Mouse (Mus musculus) testis, postnatal 14 days (tissue): ENCODE results near the gene Hdac11.

ENCODE experiments used
- DNase-seq: peaks from one replicate; pipeline ENCODE4 v3.0.0; 2021; ENCODE audit warnings: low spot score

The Hdac11 gene

GRCm38 (mm10) chr6:91171396-91171895, 15.0 kb downstream of the Hdac11 start:
- DNase-seq, result no peak

DNA sequence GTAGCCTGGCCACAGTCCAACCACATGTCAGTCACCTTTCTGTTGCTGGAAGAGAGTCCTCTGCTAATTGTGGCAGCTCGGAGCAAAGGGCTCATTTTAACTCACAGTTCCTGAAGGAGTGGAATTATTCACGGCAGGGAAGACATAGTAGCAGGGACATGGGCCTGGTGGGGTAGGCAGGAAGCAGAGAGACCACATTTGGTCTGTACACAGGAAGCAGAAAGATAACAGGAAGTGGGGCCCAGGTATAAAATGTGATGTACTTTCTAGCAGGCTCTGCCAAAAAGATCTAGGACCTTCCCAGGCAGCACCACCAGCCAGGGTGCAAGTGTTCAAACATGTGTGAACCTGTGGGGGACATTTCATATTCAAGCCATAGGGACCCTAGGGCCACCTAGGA, 15.9 kb downstream of the Hdac11 start:
- DNase-seq, result no peak

GRCm38 (mm10) chr6:91173221-91173880, 16.9 kb downstream of the Hdac11 start:
- DNase-seq, result no peak

GRCm38 (mm10) chr6:91174211-91174610, 17.7 kb downstream of the Hdac11 start:
- DNase-seq, result no peak

- no peak for DNase-seq
Measured at GRCm38 (mm10) chr6:91180767-91181171, 24.3 kb downstream of the Hdac11 start.

GRCm38 (mm10) chr6:91181320-91181719, 24.9 kb downstream of the Hdac11 start:
- peak; percentile 31 for DNase-seq

- DNase-seq, result no peak
Measured at GRCm38 (mm10) chr6:91182075-91182490, 25.6 kb downstream of the Hdac11 start.

GRCm38 (mm10) chr6:91183041-91183440, 26.6 kb downstream of the Hdac11 start:
- no peak for DNase-seq

DNA sequence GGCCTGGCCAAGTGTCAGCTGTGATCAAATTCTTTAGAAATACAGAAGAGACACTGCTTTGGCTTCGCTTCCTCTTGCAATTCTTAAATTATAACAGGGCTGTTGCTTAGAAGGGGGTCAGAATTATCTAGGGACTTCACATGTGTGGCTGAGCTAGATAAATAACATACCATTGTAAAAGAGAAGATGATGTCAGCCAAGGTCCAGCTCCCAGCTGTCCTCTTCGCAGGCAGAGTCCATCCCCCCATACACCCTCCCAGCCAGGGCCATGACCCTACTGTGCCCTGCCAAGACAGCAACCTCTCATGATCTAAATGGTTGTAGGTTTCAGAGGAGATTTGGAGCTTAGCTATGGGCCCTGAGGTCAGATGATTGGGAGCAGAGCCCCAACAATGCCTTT, 27.5 kb downstream of the Hdac11 start:
- no peak for DNase-seq

DNA sequence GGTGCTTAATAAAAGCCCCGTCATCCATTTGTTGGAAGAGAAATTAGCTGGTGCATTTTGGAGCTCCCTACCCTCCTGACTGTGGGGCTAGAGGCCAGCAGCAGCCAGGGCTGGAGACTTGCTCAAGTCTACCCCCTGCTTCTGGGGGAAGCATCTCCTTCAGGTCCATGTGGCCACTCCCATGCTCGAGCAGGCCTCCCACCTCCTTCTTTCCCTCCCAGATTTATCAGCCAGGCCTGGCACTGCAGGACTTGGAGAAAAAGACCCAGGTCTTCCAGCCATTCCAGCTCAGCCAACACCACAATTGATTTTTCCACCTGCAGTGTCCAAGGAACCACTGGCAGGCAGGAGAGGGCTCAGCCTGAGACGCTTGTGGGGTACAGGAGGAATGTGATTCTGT, 28.3 kb downstream of the Hdac11 start:
- no peak for DNase-seq

DNA sequence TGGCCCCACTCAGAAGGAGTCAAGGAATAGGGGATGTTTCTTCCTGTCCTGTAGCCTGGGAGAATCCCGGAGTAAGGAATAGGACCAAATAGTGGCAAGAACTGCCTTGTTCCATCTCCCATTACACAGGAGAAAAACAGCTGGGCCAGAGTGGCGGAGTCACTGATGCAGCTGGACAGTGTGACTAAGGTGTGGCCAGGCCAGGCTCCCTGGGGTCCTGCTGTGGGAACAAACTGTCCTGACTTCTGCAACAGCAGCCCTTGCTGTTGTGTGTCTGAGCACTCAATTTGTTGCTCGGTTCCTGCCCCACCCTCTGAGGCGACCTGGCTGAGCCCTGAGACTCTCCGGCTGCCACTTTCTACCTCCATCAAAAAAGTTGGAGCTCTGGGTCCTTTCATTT, 29.0 kb downstream of the Hdac11 start:
- peak; percentile 33 for DNase-seq

GRCm38 (mm10) chr6:91186161-91186931, 29.9 kb downstream of the Hdac11 start:
- DNase-seq, result peak; percentile 40

- DNase-seq, result no peak
Measured at GRCm38 (mm10) chr6:91186934-91187333, 30.5 kb downstream of the Hdac11 start.

DNA sequence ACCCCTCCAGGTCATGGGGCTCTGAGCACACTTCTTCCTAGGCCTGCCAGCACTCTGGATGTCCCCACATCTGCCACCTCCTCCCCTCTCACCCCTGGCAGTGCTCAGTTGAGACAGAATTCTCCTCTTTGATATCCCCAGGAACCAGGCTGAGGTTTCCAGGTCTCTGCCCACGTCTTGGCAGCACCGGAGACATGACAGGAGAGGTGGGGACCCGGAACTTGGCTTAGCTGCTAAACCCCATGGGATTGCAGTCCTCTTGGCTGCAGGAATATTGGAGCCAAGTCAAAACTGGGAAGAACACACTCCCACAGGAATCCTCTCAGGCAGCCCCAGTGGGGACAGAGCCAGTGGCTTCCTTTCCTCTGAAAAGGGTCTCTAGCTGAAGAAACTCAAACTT, 31.4 kb downstream of the Hdac11 start:
- no peak for DNase-seq

DNA sequence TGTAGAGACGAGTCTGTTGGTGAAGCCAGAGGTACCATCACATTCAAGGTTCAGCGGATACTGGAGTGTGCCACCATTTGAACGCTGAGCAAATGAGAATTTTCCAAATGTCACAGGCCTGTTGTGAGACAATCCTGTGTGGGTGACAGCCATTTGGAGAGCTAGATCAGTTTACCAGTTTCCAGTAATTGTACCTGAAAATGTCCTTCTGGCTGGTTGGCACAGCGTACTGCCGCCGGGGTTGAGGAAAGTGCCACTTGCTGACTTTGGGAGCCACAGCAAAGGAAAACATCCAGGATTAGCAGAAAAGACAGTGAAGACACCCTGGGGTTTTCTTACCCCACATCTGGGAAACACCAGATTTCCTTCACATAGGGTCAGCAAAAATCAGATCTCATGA, 33.5 kb downstream of the Hdac11 start:
- no peak for DNase-seq

DNA sequence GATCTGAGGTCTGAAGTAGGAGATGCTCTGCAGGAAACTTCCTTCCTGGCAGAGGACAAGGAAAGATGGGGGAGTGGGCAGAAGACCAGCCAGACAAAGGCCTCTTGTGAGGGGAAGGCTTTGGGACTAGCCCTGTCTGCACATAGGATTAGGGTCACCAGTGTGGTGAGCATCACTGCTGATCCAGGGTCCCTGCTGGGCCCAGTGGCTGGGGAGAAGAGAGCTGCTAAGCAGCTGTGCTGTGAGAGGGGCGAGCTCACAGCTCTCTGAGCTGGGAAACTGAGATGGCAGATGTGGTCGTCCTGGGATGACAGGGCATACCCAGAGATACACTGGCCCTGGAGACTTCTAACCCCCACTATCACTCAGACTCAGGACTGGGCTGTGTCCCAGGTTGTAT, 35.0 kb downstream of the Hdac11 start:
- DNase-seq, result no peak

DNA sequence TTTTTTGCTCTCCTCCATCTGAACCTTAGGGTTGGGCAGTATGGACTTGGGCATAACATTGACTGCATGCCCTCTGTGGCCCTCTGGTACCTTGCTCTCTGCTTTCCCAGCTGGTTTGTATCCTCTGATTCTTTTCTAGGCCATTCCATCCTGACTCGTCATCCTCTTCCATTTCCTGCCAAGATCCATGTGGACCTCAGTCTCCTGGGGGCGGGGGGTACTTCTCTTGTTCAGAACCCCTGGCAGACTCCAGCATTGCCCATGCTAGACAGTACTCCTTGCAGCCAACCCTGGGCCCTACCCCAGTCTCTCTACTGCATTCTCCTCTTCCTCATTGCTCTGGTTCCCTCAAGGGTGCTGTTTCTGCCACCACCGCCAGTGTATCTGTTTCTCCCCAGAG, 36.0 kb downstream of the Hdac11 start:
- no peak for DNase-seq

- no peak for DNase-seq
Measured at GRCm38 (mm10) chr6:91192851-91193545, 36.5 kb downstream of the Hdac11 start.

DNA sequence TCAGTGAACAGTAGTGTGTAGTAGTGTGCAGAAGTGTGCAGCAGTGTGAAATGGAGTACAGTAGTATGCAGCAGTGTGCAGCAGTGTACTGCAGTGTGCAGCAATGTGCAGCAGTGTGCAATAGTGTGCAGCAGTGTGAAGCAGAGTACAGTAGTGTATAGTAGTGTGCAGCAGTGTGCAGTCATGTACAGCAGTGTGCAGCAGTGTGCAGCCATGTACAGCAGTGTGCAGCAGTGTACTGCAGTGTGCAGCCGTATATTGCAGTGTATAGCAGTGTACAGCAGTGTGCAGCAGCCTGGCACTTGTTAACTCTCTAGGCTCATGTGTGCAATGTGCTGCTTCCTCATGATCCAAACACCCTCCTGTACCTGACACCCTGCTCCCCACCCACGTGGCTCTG, 42.0 kb downstream of the Hdac11 start:
- DNase-seq, result no peak

- peak; percentile 53 for DNase-seq
Measured at GRCm38 (mm10) chr6:91200429-91201188, 44.1 kb downstream of the Hdac11 start.

DNA sequence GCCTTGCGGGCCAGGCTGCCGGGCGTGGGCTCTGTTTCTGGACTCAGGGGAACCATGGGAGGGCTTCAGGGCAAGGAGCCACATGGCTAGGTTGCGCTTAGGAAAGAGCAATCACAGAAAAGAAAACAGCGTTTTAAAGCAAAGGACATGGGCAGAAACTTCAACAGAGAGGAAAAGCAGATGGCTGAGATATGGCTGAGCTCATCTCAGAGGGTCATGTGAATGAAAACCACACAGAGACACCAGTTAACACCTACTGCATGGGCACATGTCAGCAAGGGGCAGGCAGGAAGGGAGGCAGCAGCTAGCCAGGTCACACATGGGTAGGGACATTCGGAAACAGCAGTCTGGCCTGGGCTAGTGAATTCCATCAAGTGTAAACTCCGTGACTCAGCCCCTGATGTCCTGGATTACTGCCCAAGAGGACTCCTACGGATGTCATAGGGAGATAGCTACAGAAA, 45.4 kb downstream of the Hdac11 start:
- no peak for DNase-seq

DNA sequence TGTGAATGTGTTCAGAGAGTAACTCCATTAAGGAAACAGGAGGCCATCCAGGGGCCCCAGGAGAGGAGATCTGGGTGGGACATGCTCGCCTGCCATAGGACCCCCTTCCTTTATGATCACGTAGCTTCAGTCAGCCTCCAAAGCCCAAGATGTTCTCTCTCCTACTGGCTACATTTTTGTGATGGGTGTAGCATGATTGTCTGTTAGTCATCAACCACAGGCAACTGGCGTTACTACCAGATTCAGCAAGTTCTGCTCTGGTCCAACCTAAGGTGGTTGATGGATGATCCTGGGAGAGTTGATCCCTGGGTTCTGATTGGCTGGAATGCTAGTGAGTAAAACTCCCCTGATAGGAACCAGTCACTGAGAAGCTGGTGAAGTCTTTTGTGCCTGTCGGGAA, 46.1 kb downstream of the Hdac11 start:
- DNase-seq, result no peak
